Mouse (Mus musculus) cortical plate, adult 2 months (tissue): ENCODE measurements around the gene Trim38.

Source experiments
- CTCF ChIP-seq: fragments of 200-500 bp; IDR thresholded peaks from 2 replicates; pipeline ENCODE4 v1.5.1; 2011; ENCODE audit warnings: mild to moderate bottlenecking, control low read depth, low read length; ENCODE audit not compliant: insufficient read depth; ENCODE audit errors: extremely low read depth
- POLR2A ChIP-seq: fragments of 200-500 bp; IDR thresholded peaks from 2 replicates; pipeline ENCODE4 v1.6.1; 2011; ENCODE audit warnings: mild to moderate bottlenecking, low read length, control low read depth; ENCODE audit not compliant: insufficient read depth; ENCODE audit errors: extremely low read depth

GRCm38 (mm10) chr13:23749563-23750121 lies 20.1 kb upstream of the Trim38 start:
- TF ChIP-seq POLR2A: no peak
- no peak for TF ChIP-seq CTCF
